Mouse (Mus musculus) heart, embryonic 13.5 days (tissue): ENCODE measurements at regions not wholly inside any gene's neighbourhood (a gene's known extent, or its start where the extent isn't known, plus 50 kb on each side); places are given as distances from the start of the nearest gene placed in this dataset.

Experiments
- ATAC-seq: fragments of 200-750 bp; cut with Nextera tagmentation; 2 replicates; pipeline ENCODE4 v1.8.0; 2017; ENCODE audit warnings: moderate TSS enrichment; ENCODE audit not compliant: insufficient number of reproducible peaks, low FRiP score, low TSS enrichment; ENCODE audit errors: extremely low read depth
- H3K27ac ChIP-seq: fragments of 300-500 bp; sonication (generic); replicated peaks from 2 replicates; pipeline ENCODE4 v1.5.1; 2015; ENCODE audit warnings: moderate library complexity, mild to moderate bottlenecking, inconsistent platforms
- H3K27me3 ChIP-seq: fragments of 300-500 bp; sonication (generic); replicated peaks from 2 replicates; pipeline ENCODE4 v1.6.1; 2015; ENCODE audit warnings: mild to moderate bottlenecking, inconsistent platforms
- H3K36me3 ChIP-seq: fragments of 300-500 bp; sonication (generic); 2 replicates; pipeline ENCODE4 v1.6.1; 2015; ENCODE audit warnings: mild to moderate bottlenecking, inconsistent platforms
- H3K4me1 ChIP-seq: fragments of 300-500 bp; sonication (generic); 2 replicates; pipeline ENCODE4 v1.6.1; 2015; ENCODE audit warnings: inconsistent platforms
- H3K4me2 ChIP-seq: fragments of 300-500 bp; sonication (generic); 2 replicates; pipeline ENCODE4 v1.6.1; 2015; ENCODE audit warnings: inconsistent platforms, mild to moderate bottlenecking, moderate library complexity
- H3K4me3 ChIP-seq: fragments of 300-500 bp; sonication (generic); 2 replicates; pipeline ENCODE4 v1.5.1; 2015; ENCODE audit warnings: moderate library complexity, mild to moderate bottlenecking, inconsistent platforms
- H3K9ac ChIP-seq: fragments of 300-500 bp; sonication (generic); 2 replicates; pipeline ENCODE4 v1.6.1; 2015; ENCODE audit warnings: inconsistent platforms, mild to moderate bottlenecking, moderate library complexity
- H3K9me3 ChIP-seq: fragments of 300-500 bp; sonication (generic); 2 replicates; pipeline ENCODE4 v1.6.1; 2016; ENCODE audit warnings: inconsistent platforms
- WGBS: fragments of 180-500 bp; shearing (Covaris S2); methylation state at CpG from one replicate; pipeline ENCODE4 v1.1.7; 2015; ENCODE audit warnings: mixed read lengths; 5-methylcytosine and 5-hydroxymethylcytosine counted together

DNA sequence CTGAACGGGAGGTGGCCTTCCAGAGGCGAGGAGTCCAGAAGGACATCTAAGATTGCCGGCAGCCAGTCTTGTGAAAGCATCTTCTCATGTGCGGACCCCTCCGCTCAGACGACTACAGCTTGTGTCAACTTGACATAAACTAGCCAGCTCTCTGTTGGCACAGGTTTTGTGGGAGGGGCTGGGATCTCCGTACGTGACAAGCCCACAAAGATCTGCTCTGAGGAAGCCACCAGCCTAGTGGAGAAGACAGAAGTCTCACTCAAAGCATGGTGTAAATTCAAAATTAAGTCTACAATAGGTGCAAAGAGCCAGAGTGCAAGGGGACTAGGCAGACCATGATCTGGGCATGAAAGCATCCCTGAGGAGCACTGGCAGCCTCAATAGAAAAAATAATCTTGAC lies 128.4 kb upstream of the Slc38a2 start:
- Histone ChIP-seq H3K36me3 (no peaks in the 10 kb centered on the region), H3K9me3 (no peaks in the 10 kb centered on the region), H3K27ac (no peak overlapping the region), H3K4me1 (peaks cover 18% of the 10 kb centered on the region), H3K4me2 (no peak overlapping the region), H3K4me3 (no peak overlapping the region), H3K27me3 (no peaks in the 10 kb centered on the region), H3K9ac (0 out of 2 replicates have a peak overlapping the region, but pooled peaks have one; percentile 3)
- 73% methylated on average over 8 of the region's 8 CpGs for whole genome bisulfite sequencing
- no peak for ATAC-seq

DNA sequence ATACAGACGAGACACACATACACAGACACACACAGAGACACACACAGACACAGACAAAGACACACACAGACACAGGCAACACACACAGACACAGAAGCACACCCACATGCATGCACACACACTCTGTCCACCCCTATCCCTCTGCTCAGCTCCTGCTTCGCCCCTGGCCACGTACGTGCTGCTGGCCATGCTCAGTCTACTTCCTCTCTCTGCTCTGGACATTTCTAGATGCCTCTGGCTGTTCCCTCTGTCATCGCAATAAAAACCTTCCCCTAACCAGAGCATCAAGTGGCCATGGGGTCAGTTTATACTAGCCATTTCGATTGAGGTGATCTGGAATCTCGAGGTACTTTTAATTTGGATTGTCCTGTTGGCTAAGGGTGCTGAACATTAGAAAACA lies 118.9 kb upstream of the Slc38a2 start:
- no peak overlapping the region for H3K27ac ChIP-seq
- H3K27me3 ChIP-seq = no peaks in the 10 kb centered on the region
- H3K4me1 ChIP-seq = no peaks in the 10 kb centered on the region
- H3K4me3 ChIP-seq = no peak overlapping the region
- no peak overlapping the region for H3K4me2 ChIP-seq
- no peak for ATAC-seq
- WGBS = 74% methylated on average over 7 of the region's 7 CpGs
- 0 out of 2 replicates have a peak, but pooled peaks cover 2% of the 10 kb centered on the region for H3K9me3 ChIP-seq
- H3K36me3 ChIP-seq = no peaks in the 10 kb centered on the region
- H3K9ac ChIP-seq = no peak overlapping the region

DNA sequence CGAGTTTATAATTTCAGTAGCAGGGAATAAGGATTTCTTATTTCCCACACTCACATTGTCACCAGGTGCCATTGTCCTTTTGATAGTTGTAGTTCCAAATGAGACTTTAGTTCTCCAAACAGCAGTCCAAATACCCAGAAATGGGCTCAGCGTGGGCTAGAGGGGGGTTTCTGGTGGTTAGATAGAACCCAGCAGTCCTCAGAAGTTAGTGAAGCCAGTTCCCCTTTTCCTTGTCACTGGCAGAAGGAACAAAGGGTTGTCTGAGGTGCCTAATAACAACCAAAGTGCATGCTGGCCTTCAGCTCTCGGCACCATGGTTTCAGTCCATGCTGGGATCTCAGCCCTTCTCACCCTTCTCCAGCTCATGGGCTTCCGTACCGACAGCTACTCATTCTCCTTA lies 118.1 kb upstream of the Slc38a2 start:
- Histone ChIP-seq H3K4me1 (no peaks in the 10 kb centered on the region), H3K36me3 (no peaks in the 10 kb centered on the region), H3K27ac (no peak overlapping the region), H3K9ac (no peak overlapping the region), H3K4me3 (no peak overlapping the region), H3K27me3 (no peaks in the 10 kb centered on the region), H3K9me3 (peaks cover 5% of the 10 kb centered on the region; the same call in 1 of the 2 replicates), H3K4me2 (no peak overlapping the region)
- no peak for ATAC-seq
- WGBS = 82% methylated on average over 5 of the region's 5 CpGs

DNA sequence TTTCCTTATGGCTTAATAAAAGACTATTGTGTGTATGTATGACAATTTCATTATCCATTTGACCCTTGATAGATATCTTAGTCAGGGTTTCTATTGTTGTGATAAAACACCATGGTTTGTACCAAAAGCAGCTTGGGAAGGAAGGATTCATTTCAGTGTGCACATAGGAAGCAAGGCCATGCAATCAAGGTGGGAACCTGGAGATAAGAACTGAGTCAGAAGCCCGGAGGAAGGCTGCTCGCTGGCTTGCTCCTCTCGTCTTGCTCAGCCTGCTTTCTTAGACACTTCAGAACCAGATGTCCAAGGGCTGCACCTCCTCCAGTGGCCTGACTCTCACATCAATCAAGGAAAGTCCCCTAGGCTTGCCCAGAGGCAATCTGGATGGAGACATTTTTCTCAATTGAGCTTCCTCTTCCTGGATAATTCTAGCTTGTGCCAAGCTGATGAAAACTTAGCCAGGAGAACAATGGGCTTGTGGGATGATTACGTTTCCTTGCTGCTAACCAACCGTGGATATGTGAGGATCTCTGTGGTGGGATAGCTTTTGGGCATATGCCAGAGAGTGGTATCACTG lies 117.6 kb upstream of the Slc38a2 start:
- no peaks in the 10 kb centered on the region for H3K36me3 ChIP-seq
- H3K27me3 ChIP-seq = no peaks in the 10 kb centered on the region
- H3K27ac ChIP-seq = no peak overlapping the region
- no peak overlapping the region for H3K9ac ChIP-seq
- WGBS = 54% methylated on average over 5 of the region's 5 CpGs
- H3K4me3 ChIP-seq = no peak overlapping the region
- H3K9me3 ChIP-seq = peaks cover 10% of the 10 kb centered on the region
- no peaks in the 10 kb centered on the region for H3K4me1 ChIP-seq
- H3K4me2 ChIP-seq = no peak overlapping the region
- ATAC-seq = no peak

DNA sequence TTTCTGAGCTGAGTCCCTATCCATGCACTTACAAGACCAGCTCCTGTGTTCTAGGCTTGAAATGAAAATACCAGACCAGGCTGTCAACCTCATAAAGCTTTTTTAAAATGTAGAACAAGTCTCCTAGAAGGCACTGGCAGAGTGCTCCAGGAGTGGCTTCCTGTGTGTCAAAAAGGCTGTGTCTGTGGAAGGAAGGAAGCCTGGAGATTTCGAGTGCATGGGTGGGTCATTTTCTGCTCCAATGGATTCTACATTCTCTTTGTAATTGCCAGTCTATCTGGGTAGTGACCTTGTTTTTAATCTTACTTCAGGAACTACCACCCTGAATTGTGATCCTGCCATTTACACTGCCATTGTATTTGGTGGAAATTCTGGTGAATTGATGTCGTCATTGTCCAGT lies 113.9 kb upstream of the Slc38a2 start:
- 69% methylated on average over 2 of the region's 2 CpGs for WGBS
- no peak overlapping the region for H3K9ac ChIP-seq
- no peaks in the 10 kb centered on the region for H3K27me3 ChIP-seq
- H3K27ac ChIP-seq = no peak overlapping the region
- H3K36me3 ChIP-seq = peaks cover 2% of the 10 kb centered on the region; the same call in 1 of the 2 replicates
- no peak for ATAC-seq
- no peak overlapping the region for H3K4me2 ChIP-seq
- H3K4me1 ChIP-seq = no peaks in the 10 kb centered on the region
- H3K4me3 ChIP-seq = no peak overlapping the region
- H3K9me3 ChIP-seq = peaks cover 16% of the 10 kb centered on the region

DNA sequence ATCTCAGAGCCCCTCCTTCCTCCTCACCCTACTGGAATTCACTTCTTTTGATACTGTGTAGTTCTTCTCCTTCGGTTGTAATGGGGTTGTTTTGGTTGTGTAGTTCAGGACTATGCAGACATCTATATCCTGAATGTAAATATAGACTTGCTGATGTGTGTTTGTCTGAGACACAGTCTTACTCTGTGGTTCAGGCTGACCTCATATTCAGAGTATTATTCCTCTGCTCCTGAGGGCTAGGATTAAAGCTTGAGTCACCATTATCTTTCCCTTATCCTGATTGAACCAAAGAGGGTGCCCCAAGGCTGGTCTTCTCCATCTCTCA lies 103.2 kb upstream of the Slc38a2 start:
- H3K4me2 ChIP-seq = peak overlapping the region; percentile 18
- 36% methylated on average over 1 of the region's 1 CpGs for WGBS
- no peaks in the 10 kb centered on the region for H3K9me3 ChIP-seq
- no peak; the same call in 1 of the 2 replicates for ATAC-seq
- H3K27ac ChIP-seq = peak overlapping the region; percentile 81
- H3K4me1 ChIP-seq = peaks cover 40% of the 10 kb centered on the region
- H3K27me3 ChIP-seq = no peaks in the 10 kb centered on the region
- no peak overlapping the region for H3K4me3 ChIP-seq
- no peak overlapping the region for H3K9ac ChIP-seq
- no peaks in the 10 kb centered on the region for H3K36me3 ChIP-seq

DNA sequence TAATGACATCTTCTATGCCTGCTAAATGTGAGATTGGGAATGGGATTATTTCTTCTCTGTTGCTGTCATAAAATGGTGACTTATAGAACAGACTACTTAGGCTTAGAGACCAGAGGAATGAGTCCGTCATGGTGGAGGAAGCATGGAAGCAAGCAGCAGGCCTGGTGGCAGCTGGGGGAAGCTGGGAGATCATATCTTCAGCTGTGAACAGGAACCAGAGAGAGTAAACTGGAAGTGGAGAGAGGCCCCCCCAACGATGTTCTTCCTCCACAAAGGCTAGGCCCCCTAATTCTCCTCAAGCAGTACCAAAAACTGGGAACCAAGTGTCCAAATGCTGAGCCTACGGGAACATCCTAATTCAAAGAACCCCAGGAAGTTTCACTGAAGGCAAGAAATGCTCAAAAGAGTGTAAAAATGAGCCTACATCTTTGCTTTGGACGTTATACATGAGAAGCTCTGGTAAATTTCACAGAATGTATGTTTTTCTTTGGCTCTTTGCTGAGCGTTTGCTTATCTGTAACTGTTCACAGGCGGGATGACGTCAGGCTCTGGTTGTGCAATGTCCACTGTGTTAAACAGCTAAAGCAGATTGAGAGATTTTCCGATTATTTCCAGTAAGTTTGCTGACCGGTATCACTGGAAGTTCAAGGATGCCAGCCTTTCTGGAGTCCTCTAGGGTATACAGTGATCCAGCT lies 102.7 kb upstream of the Slc38a2 start:
- no peak overlapping the region for H3K4me3 ChIP-seq
- H3K27me3 ChIP-seq = no peaks in the 10 kb centered on the region
- H3K9me3 ChIP-seq = no peaks in the 10 kb centered on the region
- no peaks in the 10 kb centered on the region for H3K36me3 ChIP-seq
- WGBS = 39% methylated on average over 9 of the region's 9 CpGs
- H3K4me1 ChIP-seq = peaks cover 44% of the 10 kb centered on the region
- ATAC-seq = peak; percentile 31; the same call in 1 of the 2 replicates
- no peak overlapping the region for H3K9ac ChIP-seq
- peak overlapping the region; percentile 81 for H3K27ac ChIP-seq
- peak overlapping the region; percentile 18 for H3K4me2 ChIP-seq

DNA sequence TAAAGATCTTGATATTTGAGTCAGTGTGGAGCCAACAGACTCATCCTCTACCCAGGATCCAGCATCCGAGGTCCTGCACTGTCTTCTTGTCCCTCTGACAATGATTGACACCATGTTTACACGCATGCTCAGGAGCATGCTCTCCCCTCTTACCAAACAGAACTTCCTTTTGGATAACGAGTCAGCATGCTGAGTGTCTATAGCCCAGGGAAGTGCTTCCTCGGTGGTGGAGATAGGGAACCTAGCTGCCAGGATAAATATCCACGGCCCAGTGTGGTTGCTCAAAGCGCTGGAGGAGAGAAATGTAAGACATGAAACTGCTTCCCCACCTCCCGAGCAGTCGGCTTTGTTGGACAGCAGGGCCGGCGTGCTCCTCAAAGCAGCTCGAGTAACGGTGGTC lies 99.7 kb upstream of the Slc38a2 start:
- H3K36me3 ChIP-seq = no peaks in the 10 kb centered on the region
- no peak for ATAC-seq
- no peaks in the 10 kb centered on the region for H3K27me3 ChIP-seq
- WGBS = 42% methylated on average over 12 of the region's 12 CpGs
- H3K9ac ChIP-seq = no peak overlapping the region; the same call in 1 of the 2 replicates
- no peak overlapping the region for H3K4me3 ChIP-seq
- no peaks in the 10 kb centered on the region for H3K9me3 ChIP-seq
- H3K4me1 ChIP-seq = peaks cover 55% of the 10 kb centered on the region
- no peak overlapping the region for H3K4me2 ChIP-seq
- peak overlapping the region; percentile 80 for H3K27ac ChIP-seq

DNA sequence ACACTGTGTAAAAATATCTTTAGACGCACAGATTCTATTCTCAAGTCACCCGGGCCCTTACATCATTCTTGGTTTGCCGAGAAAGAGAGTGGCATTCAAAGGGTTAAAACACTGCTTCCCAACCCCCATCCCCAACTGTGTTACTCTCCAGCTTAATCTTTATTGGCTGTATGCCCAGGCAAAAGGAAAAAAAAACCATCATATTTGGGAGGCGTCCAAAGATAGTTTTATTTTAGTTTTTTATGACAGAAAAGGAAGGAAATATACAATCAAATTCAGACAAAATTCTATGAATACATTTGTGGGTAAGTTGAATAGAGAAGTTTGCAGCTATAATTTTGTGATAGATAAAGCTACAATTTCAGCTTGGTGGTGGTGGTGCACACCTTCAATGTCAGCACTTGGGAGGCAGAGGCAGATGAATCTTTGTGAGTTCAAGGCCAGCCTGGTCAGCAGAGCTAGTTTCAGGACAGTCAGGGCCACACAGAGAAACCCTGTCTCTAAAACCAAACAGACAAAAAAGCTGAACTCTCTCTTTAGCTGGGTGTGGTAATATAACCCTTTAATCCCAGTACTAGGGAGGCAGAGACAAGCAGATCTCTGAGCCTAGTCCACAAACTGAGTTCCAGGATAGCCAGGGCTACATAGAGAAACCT lies 98.2 kb upstream of the Slc38a2 start:
- H3K4me1 ChIP-seq = peaks cover 55% of the 10 kb centered on the region
- 40% methylated on average over 4 of the region's 4 CpGs for WGBS
- no peaks in the 10 kb centered on the region for H3K9me3 ChIP-seq
- no peak overlapping the region for H3K4me2 ChIP-seq
- no peak overlapping the region for H3K4me3 ChIP-seq
- peak overlapping the region; percentile 85 for H3K27ac ChIP-seq
- no peak overlapping the region for H3K9ac ChIP-seq
- H3K27me3 ChIP-seq = no peaks in the 10 kb centered on the region
- no peaks in the 10 kb centered on the region for H3K36me3 ChIP-seq
- ATAC-seq = no peak

DNA sequence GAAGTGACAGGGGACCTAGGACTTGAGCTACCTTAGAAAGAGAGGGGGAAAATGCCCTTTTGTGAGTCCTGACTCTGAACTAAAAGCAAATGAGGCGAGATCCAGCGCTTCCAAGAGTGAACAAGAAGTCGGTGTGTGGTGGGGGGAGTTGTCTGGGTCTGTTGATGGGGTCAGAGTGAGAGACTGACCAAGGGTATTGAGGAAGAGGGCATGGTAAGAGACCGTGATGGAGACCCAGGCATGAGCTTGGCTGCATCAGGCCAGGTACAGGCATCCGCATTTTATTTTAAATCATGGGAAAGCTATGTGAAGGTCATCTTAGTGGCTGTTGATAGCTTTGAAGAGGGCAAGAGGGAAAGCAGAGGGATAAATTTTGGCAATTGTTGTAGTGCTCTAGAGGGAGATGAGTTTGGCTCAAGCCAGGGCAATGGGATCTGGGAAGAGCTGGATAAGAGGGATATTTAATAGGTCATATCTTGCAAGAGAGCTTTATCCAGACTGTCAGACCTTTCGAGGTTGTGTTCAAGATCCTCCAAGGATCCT lies 94.7 kb upstream of the Slc38a2 start:
- Histone ChIP-seq H3K36me3 (no peaks in the 10 kb centered on the region), H3K27me3 (no peaks in the 10 kb centered on the region), H3K4me1 (peaks cover 42% of the 10 kb centered on the region), H3K4me2 (no peak overlapping the region), H3K4me3 (no peak overlapping the region), H3K27ac (no peak overlapping the region), H3K9ac (no peak overlapping the region), H3K9me3 (no peaks in the 10 kb centered on the region)
- WGBS = 78% methylated on average over 6 of the region's 6 CpGs
- ATAC-seq = no peak

DNA sequence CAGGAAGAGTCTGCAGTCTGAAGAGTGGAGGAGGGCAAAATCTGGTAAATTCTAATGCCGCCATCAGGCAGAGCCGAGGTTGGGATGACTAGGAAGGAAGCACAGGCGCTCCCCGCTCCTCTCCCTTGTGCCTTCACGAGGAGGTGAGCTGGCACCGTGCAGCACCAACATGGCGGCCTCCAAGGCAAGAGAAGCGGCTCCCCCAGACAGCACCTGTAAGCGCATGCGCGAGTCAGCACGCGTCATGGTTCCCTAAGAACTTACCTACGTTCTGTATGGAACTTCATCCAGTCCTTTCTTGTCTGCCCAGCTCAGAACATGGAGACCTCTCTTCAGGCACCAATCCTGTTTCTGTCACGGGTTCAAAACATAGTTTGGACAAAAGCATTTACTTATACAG lies 93.7 kb upstream of the Slc38a2 start:
- Histone ChIP-seq H3K4me3 (no peak overlapping the region), H3K4me2 (no peak overlapping the region), H3K9me3 (no peaks in the 10 kb centered on the region), H3K27ac (no peak overlapping the region), H3K4me1 (peaks cover 39% of the 10 kb centered on the region), H3K9ac (no peak overlapping the region), H3K27me3 (no peaks in the 10 kb centered on the region), H3K36me3 (no peaks in the 10 kb centered on the region)
- WGBS = 87% methylated on average over 15 of the region's 15 CpGs
- no peak for ATAC-seq
